Mouse (Mus musculus) gastrocnemius, postnatal 36 days (tissue): ENCODE results near the gene Mrps33. TPM values are rescaled to one million over a fixed set of nuclear protein-coding genes. Genes with fewer than 3 reads are reported as not detected.
A peak's percentile ranks its signal among the peaks of the same experiment; 100 is the strongest.

Source experiments
- DNase-seq, 2 experiments: peaks; one replicate each; pipeline ENCODE4 v3.0.0; 2022
- intact Hi-C: fragments of 180-260 bp; cut with DNase I; formaldehyde crosslinking; loops from one replicate; pipeline ENCODE4 v1.15.1; 2025
- long read RNA-seq, 2 experiments: library from polyadenylated mRNA; stranded (forward); transcript quantifications; one replicate each; pipeline ENCODE4 v2.0.0; 2021
- total RNA-seq, 2 experiments: library from RNA; stranded (reverse); gene quantifications; 2 replicates each; pipeline ENCODE4 v1.2.3; 2021

Mrps33 gene
- 10 to 100 TPM; 52.9 to 57.6 TPM for total RNA-seq
- long read RNA-seq, experiment 1, transcript Mrps33-202 (3 exons, 500 nt) = minor isoform, 11 of 236 reads
- long read RNA-seq, experiment 1, transcript Mrps33-201 (3 exons, 1,107 nt) = major isoform, 200 of 236 reads
- long read RNA-seq, experiment 1, partial matches to known transcripts = 12 of 236 reads
- long read RNA-seq, experiment 1, other reads (novel, unspliced or antisense) = 11 of 236 reads
- long read RNA-seq, experiment 2, transcript Mrps33-202 (3 exons, 500 nt) = minor isoform, 16 of 261 reads
- long read RNA-seq, experiment 2, transcript Mrps33-201 (3 exons, 1,107 nt) = major isoform, 218 of 261 reads
- long read RNA-seq, experiment 2, partial matches to known transcripts = 15 of 261 reads
- long read RNA-seq, experiment 2, other reads (novel, unspliced or antisense) = 12 of 261 reads

- DNase-seq = peak; percentile 92 to 96
- intact Hi-C loops = no loop called here
Observed at GRCm38 (mm10) chr6:39810612-39811116, at the start of gene Mrps33. Mrps33 (minus strand) TSS chr6:39810988.

GRCm38 (mm10) chr6:39849667-39850066 lies 38.9 kb upstream of the Mrps33 start:
- intact Hi-C loops = no loop called here
- DNase-seq = no peak

- DNase-seq = no peak
- intact Hi-C loops = no loop called here
Observed at GRCm38 (mm10) chr6:39848766-39849165, 38.0 kb upstream of the Mrps33 start.

- intact Hi-C loops = no loop called here
- DNase-seq = no peak
Observed at GRCm38 (mm10) chr6:39847538-39847937, 36.8 kb upstream of the Mrps33 start.

- no peak for DNase-seq
- intact Hi-C loops = no loop called here
Observed at GRCm38 (mm10) chr6:39843698-39844342, 33.0 kb upstream of the Mrps33 start.

GRCm38 (mm10) chr6:39828736-39829135 lies 17.9 kb upstream of the Mrps33 start:
- peak; percentile 20 to 44 for DNase-seq
- intact Hi-C loops = no loop called here

- no peak for DNase-seq
- intact Hi-C loops = no loop called here
Observed at GRCm38 (mm10) chr6:39821241-39821640, 10.5 kb upstream of the Mrps33 start.

- intact Hi-C loops = no loop called here
Observed at GRCm38 (mm10) chr6:39818922-39819321, 8.1 kb upstream of the Mrps33 start.

GRCm38 (mm10) chr6:39808511-39808910 lies 2.3 kb downstream of the Mrps33 start:
- no peak for DNase-seq
- intact Hi-C loops = no loop called here

More at GRCm38 (mm10) chr6:39818922-39819321, 8.1 kb upstream of the Mrps33 start:
- DNase-seq = no peak

- DNase-seq = no peak
- intact Hi-C loops = no loop called here
Observed at GRCm38 (mm10) chr6:39807050-39807560, 3.7 kb downstream of the Mrps33 start.

- intact Hi-C loops = no loop called here
- no peak for DNase-seq
Observed at GRCm38 (mm10) chr6:39806336-39806735, 4.5 kb downstream of the Mrps33 start.

- no peak for DNase-seq
- intact Hi-C loops = no loop called here
Observed at GRCm38 (mm10) chr6:39805916-39806315, 4.9 kb downstream of the Mrps33 start.

GRCm38 (mm10) chr6:39800977-39801376 lies 9.8 kb downstream of the Mrps33 start:
- intact Hi-C loops = no loop called here
- no peak for DNase-seq

GRCm38 (mm10) chr6:39797076-39797475 lies 13.7 kb downstream of the Mrps33 start:
- intact Hi-C loops = no loop called here
- DNase-seq = no peak

GRCm38 (mm10) chr6:39796150-39796549 lies 14.6 kb downstream of the Mrps33 start:
- intact Hi-C loops = no loop called here
- DNase-seq = no peak

- no peak for DNase-seq
- intact Hi-C loops = no loop called here
Observed at GRCm38 (mm10) chr6:39791806-39792205, 19.0 kb downstream of the Mrps33 start.

GRCm38 (mm10) chr6:39788408-39788807 lies 22.4 kb downstream of the Mrps33 start:
- DNase-seq = no peak
- intact Hi-C loops = loop anchor here (10.0 kb wide), 1 partner anchor 114 kb away; no protein-coding TSS in a partner anchor

GRCm38 (mm10) chr6:39787783-39788182 lies 23.0 kb downstream of the Mrps33 start:
- intact Hi-C loops = loop anchor here (10.0 kb wide), 1 partner anchor 113 kb away; no protein-coding TSS in a partner anchor
- DNase-seq = no peak

- DNase-seq = no peak
- intact Hi-C loops = loop anchor here (10.0 kb wide), 1 partner anchor 111 kb away; no protein-coding TSS in a partner anchor
Observed at GRCm38 (mm10) chr6:39785944-39786343, 24.8 kb downstream of the Mrps33 start.

- intact Hi-C loops = loop anchor here (2.0 to 10.0 kb wide), 2 partner anchors 109 to 319 kb away; no protein-coding TSS in a partner anchor
- no peak for DNase-seq
Observed at GRCm38 (mm10) chr6:39783521-39783920, 27.3 kb downstream of the Mrps33 start.

GRCm38 (mm10) chr6:39782618-39783017 lies 28.2 kb downstream of the Mrps33 start:
- DNase-seq = no peak

More at GRCm38 (mm10) chr6:39782618-39783017, 28.2 kb downstream of the Mrps33 start:
- intact Hi-C loops = loop anchor here (2.0 to 10.0 kb wide), 2 partner anchors 108 to 318 kb away; no protein-coding TSS in a partner anchor
